Mouse (Mus musculus): ENCODE results near the gene Ebf1.
"Not testable (repeated sequence)": the region's sequence is repeated elsewhere in the genome, so short reads cannot be mapped to it uniquely, and the experiment has no call there.

Gene Ebf1

DNA sequence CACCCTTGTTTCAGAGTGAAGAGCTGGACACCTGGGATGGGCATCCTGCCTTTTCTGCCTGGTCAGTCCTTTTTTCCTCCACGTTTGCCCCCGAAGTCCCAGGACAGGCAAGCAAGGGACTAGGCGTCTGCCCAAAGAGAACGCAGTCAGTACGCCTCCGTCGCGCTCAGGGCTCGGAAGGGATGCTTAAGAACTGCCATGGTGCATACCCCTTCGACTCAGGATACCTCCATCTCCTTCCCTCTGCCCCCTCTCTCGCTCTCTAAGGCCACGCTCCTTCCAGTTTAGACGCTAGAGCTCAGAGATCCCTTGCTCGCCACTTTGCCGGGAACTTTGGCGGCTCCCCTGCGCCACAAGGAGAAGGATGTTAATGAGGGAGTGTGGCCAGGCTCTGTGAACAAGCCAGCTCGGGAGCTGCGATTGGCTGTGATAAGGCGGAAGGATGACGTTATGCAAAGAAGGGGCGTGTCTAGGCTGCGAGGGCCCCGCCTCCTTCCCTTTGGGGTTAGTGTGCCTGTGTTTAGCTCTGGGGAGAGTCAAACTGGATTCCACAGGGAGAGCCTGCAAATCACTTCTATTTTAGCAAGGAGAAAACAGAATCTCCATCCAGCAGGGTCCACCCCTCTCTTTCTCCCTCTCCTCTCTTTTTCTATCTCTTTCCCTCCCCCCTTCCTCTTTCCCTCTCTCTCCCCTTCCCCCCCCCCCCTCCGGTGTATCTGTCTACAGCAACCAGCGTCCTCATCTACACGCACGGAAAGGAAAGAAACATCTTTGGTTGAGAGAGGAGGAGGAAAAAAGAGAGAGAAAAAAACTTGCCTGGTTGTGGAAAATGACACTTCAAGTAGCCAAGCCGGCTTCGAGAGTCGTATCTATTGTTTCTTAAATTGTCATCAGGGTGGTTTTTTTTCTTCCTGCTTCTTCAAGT lies at the start of gene Ebf1:
TSS of gene Ebf1 (plus strand) at position 530 of the 925 bp plus-strand sequence.
- in situ Hi-C loops (cut with MboI) = loop anchor here (10.0 kb wide), 1 partner anchor 918 kb away; no protein-coding TSS in a partner anchor

DNA sequence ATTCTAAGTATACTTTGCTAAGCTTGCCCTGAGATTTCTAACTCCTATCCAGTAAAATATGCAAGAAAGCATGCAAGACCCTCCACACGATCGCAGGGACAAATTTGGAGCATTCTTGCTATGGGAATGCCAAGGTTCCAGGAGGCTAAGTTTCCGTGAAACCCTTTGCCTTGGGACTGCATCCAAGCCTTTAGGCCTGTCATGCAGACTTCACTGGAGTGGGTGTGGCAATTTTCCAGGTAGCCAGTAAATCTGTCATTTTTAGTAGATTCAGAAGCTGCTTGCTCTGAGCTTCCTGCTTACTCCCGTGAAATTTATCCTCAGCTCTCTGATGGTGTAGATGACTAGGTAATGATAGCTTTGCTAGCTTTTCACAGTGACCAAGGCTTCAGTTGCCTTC lies 46.8 kb upstream of the Ebf1 start:
- in situ Hi-C loops (cut with MboI) = not testable (repeated sequence)

DNA sequence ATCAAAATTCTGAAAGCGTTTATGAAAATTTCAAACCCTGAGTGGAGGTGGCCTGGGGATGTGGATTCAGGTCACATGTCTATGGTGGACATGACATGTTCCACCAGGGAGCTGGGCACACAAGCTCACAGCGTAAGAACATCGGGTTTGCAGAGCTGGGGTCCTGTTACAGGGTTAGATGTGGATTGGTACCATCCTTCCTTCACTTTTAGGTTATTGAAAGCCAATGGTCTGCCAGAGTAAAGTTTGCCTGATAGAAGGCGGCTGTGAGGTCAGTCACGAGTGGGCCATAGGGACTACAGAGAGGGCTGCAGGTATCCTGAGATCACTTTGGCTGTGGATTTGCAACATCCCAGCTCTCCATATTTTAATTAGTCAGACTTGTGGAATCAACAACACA lies 44.3 kb upstream of the Ebf1 start:
- in situ Hi-C loops (cut with MboI) = no loop called here

DNA sequence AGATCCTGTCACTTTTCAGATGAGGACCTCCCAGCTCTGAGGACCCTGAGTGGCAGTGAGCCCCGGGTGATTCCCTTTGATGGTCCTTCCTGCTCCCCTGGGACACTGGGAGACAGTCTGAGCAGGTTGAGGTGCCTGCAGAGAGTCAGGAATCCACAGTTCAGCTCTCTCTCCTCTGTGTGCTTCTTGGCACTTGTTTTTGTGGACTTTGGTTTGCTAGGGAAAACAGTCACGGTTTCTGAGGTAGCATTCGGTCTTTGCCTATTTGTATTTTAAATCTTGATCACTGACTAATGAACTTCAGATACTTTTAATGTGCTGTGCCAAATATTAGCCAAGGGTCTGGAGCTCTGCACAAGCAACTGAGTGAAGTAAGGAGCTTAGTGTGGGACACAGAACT lies 43.7 kb upstream of the Ebf1 start:
- in situ Hi-C loops (cut with MboI) = no loop called here

DNA sequence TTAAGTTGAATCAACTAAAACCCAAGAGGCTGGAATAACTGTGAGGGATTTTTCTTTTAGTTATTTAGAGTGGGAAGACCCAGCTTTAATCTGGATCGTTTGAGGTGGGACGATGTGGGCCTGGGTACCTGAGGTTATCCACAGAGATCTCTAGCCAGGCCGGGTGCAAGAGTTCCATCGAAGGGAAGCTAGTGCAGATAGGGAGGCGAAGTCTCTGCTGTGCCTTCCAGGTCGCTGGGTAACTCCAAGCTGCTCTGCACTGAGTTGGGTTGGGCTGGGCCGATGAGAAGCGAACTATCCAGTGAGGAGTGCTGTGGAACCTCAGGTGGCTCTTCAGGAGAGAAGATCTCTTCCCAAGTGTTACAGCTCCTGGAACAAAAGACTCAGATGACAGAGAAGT lies 42.7 kb upstream of the Ebf1 start:
- in situ Hi-C loops (cut with MboI) = no loop called here

DNA sequence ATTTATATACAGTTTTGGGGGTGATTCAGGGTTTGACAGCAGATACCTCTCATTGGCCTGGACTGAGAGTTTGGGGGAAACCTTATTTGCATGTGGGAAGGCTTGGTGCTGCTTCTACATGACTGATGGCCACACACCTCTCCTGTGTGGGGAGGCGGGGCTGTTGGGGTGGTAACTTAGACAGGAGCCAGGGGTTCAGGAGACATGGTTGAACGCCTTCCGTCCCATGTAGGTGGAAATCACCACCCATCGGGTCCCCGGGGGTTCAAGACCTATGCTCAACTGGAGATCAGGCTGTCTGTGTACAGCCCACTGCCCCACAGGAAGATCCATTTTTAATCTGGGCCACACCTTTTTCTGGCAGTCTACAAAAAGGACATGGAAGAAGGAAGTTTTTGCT lies 42.3 kb upstream of the Ebf1 start:
- in situ Hi-C loops (cut with MboI) = loop anchor here (5.0 to 25.0 kb wide), 2 partner anchors 103 to 1312 kb away; partner anchors contain the start of gene Ublcp1

DNA sequence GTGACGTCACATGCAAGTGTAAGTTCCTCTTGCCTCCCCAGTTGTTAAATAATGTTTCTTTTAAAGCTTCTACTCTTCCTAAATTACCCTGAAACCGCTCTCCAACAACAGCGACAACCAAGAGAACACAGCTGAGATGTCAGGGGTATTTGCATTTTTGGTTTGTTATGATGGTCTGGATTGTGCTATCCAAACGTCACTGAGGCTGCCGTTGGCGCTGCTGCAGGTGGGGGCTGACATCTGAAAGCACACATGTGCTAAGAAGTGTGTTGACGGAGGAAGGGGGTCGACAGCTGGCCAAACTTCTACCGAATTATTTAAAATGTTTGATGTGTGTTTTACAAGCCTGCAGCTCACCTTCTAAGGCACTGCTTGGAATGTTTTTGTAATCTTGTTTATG lies 39.2 kb upstream of the Ebf1 start:
- in situ Hi-C loops (cut with MboI) = loop anchor here (5.0 to 25.0 kb wide), 2 partner anchors 106 to 1309 kb away; partner anchors contain the start of gene Ublcp1

DNA sequence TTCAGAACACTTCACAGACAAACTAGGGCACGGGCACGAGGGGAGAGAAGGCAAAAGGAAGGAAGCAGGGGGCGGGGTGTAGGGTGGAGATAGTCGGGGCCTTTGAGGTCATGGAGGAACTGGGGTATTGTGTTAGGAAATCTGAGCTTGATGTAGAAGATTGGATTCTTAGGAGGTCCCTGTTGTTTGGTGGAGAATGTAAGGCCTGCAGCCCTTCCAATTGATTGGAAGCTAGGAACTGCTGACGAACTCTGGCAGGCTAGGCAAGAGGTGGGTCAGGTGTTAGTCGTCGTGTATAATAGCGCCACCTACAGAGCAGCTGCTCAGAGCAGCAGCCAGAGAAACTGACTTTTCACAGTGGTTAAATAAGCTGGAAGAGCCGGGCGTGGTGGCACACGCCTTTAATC lies 35.8 kb upstream of the Ebf1 start:
- in situ Hi-C loops (cut with MboI) = loop anchor here (25.0 kb wide), 1 partner anchor 1306 kb away; no protein-coding TSS in a partner anchor

DNA sequence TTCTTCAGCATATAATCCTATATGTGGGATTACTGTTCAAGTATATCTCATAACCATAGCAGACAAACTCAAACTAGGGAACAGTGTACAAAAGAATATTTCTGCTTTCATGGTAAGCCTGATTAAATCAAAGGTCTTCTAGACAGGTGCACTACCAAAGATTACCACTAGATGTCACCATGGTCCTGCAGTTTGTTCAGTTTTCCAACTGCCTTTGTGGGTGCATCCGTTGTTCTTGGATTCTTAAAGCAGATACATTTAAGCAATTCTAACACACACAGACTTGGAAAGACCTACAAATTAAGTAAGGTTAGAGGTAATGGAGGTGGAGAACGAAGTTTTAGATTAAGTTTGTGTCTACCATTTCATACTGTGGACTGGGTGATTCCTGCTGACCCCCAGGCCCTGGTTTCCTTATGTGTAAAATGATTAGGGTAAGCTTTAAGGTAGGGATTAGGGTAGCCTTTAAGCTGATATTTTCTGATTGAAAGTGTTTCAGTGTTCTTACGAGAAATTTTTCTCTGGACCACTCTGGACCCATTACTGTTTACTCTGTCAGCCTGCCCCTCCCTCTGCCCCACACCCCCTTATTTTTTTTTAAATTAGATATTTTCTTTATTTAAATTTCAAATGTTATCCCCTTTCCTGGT lies 30.9 kb upstream of the Ebf1 start:
- in situ Hi-C loops (cut with MboI) = loop anchor here (25.0 kb wide), 1 partner anchor 1301 kb away; no protein-coding TSS in a partner anchor

DNA sequence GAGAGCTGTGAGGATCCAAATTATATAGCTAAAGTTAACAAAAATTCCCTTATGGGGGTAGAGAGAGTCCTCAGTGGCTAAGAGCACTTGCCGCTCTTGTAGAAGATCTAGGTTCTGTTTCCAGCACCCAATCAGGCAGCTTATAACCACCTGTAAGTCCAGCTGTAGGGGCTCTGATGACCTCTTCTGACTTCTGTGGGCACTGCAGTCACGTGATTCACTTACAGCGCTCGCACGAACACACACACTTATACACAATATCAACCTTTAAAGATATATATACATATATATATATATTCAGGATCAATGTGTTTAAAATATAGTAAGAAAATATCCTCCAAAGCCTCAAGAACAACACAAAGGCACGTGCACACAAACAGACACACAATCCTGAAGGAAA lies 24.1 kb upstream of the Ebf1 start:
- in situ Hi-C loops (cut with MboI) = loop anchor here (10.0 to 25.0 kb wide), 2 partner anchors 1052 to 1294 kb away; no protein-coding TSS in a partner anchor

DNA sequence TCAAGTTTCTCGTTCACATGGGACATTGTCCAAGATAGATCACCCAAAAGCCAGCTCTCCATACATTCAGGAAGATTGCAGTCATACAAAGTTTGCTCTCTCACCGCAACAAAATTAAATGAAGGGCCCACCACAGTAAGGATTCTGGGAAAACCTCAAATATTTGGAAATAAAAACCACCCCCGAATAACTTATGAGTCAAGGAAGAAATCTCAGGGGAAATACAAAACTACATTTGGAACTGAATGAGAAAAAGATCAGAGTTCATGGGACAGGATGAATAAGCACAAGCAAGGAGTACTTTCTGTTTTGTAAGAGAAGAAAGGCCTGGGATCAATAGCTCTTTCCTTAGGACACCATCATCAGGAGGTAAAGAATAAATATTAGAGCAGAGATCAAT lies 22.3 kb upstream of the Ebf1 start:
- in situ Hi-C loops (cut with MboI) = loop anchor here (10.0 to 25.0 kb wide), 2 partner anchors 1050 to 1293 kb away; no protein-coding TSS in a partner anchor

DNA sequence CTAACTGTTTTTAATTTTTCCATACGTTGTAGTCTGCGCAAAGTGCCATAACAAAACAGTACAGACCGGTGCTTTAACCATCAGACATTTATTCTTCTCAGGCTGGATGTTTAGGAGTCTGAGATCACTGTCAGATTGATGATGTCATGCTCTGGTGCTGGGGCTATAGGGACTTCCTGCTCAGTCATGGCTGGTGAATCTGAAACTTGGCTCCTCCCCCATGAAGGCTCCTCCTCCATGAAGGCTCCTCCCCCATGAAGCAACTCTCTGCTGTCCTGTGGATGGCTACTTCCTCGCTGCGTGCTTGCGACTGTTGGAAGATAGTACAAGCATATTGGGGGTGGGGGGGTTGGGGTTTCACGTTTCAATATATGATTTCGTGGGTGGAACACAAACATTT lies 10.2 kb upstream of the Ebf1 start:
- in situ Hi-C loops (cut with MboI) = no loop called here

DNA sequence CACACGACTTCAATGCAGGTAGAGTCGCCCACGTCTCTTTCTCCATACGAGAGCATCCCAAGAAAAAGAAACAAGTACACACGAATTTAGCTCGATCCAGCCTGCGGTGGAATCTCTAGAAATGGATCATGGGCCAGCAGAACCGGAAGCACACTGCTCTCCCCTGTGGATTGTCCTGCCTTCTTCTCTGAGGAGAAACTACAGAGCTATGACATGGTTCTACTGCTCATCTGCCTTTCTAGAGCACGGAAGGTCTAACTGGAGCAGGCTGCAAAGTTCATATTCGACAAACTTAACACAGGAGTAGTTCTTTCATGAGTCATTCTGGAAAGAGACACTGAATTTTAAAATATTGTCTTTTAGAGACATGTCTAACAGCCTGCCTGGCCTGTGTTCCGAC lies 8.5 kb upstream of the Ebf1 start:
- in situ Hi-C loops (cut with MboI) = no loop called here

DNA sequence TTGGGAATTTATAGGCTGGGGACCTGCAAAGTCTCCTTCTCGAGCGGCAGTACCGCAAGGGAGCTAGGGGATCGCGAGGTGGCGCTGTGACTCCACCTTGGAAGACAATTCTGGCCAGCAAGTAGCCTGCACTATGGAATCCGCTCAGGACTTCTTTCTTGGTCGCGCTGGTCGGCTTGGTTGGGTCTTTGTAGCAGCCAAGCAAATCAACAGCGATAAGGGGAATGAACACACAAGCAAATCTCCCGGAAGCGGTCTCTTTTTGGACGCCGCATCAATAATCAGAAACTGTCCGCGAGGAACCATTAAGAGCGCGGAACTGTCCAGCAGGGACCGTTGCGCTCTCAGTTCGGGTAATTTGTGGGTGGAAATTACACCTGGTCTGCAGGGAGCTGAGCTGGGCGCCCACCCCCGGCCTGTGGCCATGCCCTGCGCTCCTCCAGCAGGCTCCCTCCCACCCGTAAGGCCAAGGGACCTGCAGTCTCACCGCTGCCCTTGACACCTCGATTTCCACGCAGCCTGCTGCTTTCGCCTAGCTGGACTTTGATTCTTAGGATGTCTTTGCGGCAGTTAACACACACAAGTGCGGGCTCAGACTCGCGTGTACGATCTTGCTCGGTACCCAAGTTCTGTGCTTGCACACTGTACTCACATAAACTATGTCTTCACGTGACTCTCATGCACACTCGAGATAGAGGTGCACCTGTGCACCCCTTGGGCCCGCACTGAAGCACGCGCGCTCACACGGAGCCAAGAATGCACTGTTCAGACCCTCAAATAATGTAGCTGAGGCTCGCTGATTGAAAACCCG lies 5.9 kb upstream of the Ebf1 start:
- in situ Hi-C loops (cut with MboI) = loop anchor here (5.0 to 10.0 kb wide), 2 partner anchors 396 to 924 kb away; no protein-coding TSS in a partner anchor

DNA sequence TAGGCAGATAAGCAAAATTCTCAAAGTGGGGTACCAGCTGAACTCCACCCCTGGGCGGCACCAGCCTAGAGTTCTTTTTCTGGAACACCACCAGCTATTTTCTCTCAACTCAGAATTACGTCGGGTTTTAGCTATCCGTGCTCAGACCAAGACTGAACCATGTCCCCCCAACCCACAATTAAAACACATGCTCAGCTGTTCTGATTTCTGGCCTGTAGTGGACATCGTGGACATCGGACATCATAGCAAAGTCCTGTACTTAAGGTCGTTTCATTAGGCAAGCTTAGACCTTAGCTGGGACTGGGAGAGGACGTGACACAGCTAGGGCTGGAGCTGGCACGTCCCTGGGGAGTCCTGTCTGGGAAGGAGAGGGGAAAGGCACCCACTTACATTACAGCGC lies 5.0 kb upstream of the Ebf1 start:
- in situ Hi-C loops (cut with MboI) = loop anchor here (5.0 to 10.0 kb wide), 2 partner anchors 395 to 923 kb away; no protein-coding TSS in a partner anchor

DNA sequence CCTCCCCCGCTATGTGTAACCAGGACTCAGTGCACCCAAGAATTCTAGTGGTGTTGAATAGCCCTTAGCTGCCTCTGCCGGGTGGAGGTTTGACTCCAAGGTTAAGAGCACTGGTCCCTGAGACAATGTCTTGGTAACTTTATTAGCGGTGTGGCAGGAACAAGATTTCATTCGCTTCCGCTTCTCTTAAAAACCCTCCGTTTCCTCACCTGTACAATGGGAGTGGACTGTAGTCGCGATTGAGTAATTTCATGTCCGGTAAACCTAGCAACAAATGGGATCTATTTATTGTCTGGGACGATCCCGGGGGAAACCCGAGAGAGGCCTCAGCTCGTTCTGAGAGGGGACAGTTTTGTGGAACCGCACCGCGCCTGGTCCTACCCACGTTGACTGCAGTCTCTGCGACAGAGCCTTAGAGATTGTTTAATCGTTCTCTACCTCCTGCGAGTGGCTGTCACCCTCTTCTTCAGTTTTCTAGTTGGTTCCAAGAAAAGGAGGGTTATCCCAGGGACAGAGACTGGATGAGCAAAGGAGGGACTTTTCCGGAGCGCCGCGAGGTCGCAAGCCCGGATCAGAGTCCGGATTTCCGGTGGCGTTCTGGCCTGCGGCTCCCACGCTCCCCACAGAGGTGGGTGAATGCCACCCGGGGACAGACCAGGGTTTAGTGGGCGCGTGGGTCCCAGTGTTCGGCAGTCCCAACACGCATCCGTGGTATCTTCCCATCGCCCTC lies 4.3 kb upstream of the Ebf1 start:
- in situ Hi-C loops (cut with MboI) = loop anchor here (5.0 to 10.0 kb wide), 2 partner anchors 394 to 922 kb away; no protein-coding TSS in a partner anchor

DNA sequence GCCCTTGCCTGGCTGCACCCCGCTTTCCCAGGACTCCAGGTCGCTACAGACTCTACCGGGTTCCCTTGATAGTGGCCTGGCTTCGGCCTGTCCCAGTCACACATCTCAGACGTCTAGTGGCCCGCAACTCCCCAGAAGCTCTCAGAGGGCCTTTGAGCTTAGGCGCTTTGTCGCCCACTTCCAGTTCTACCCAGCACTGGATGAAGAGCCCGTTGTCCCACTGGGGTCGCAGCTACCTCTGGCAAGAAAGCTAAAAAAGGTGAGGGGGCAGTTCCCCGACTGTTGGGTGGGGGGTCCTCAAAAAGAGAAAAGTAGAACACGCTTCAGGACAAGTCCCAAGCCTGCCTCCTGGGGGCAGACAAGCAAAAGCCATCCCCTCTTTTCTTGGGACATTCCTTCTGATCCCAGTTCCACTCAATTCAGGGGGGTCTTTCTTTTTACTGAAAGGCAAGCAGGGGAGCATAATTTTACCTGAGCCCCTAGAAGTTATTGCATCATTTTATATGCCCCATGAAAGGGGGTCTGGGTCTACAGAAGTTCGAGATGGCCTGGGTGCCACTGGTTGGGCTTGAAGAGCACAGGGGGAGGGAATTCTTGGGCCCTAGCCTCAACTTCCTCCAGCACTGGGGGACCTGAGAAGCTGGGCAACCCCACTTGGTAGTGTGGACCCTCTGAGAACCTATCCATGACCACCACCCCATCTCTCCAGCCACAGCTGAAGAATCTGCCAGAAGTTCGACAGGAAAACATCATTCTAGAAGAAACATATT lies 3.5 kb upstream of the Ebf1 start:
- in situ Hi-C loops (cut with MboI) = loop anchor here (5.0 to 10.0 kb wide), 2 partner anchors 394 to 921 kb away; no protein-coding TSS in a partner anchor

DNA sequence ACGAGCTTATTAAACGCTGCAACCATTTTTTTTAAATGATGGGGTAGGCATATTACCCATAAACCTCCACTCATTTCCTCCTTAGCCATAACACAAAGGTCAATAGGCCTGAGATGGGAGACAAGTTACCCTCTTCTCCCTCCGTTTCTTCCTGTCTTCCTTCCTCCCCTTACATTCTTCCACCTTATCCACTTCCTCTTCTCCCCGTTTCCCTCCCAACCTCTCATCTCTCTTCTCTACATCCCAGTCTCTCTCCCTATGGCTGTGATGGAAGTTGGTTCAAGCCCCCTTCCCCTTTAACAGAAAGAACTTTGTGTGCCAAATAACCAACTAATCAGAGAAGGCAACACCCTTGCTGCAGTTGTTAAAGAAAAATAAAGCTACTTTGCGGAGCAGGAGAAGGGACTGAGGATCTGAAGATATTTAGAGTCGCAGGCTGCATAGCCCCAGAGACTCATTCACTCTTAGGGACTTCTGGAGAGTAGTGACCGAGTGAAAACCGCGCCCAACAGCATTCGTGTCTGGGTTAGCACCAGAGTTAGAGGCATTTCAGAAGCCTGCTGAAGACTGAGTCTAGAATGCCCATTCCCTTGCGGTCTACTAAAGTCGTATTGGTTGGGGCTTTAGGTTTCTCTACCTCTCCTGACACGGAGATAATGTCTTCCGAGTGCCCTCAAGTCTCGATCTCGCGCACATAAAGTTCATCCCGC lies 884 bp upstream of the Ebf1 start:
- in situ Hi-C loops (cut with MboI) = loop anchor here (10.0 kb wide), 1 partner anchor 919 kb away; no protein-coding TSS in a partner anchor

Measured in mature B cell (primary cell).